Mouse (Mus musculus): ENCODE measurements around the gene Smad5. TPM values are rescaled to one million over a fixed set of nuclear protein-coding genes. Genes with fewer than 3 reads are reported as not detected.

Gene Smad5
- polyA plus RNA-seq (2015; fragmentation: Nextera tagmentation; extraction: Ambion mirVana), result 14.5 and 15.3 TPM in 2 replicates

DNA sequence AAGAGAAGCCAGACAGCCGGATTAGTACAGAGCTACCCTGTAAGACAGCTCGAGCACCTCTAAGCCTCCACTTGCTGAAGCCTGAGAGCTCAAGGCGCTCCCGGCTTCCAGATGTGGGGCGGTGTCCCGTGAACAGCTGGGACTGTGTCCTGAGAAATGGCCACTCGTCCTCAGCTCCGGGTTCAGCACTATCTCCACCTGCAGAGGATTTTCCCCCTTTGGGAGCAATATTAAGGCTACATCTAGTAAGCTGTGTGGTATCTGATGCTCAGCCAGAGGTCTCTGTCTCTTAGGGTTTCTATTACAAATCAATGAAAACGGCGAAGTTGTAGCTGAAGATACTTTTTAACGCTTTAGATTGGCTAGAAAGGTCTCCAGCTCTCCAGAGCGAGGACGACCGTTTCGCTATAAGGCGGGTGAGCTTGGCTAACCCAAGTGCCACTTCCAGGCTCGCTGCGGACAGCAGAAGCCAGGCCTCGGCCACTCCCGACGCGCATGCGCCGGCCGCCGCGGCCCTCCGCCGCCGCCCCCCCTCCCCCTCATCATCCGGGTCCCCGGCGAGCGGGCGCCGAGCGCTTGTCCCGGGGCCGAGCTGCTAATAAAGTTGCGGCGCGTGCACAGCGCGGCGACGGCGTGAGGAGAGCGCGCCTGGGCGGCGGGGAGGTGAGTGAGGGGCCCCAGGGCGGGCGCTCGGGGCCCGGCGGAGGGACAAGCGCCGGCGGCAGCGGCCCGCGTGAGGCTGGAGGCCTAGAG, at the start of gene Smad5:
Smad5 (plus strand) TSS at position 542 of the 753 bp plus-strand sequence.
- WGBS, result 4% methylated on average over 54 of the region's 62 CpGs
- no peaks in the 10 kb centered on the region for H3K36me3 ChIP-seq (ENCODE audit: control insufficient read depth, insufficient read depth, low read length)
- H3K27me3 ChIP-seq (replicated peaks; ENCODE audit: control insufficient read depth, insufficient read depth, low read length), result no peaks in the 10 kb centered on the region
- peak within 1 kb of the TSS; percentile 98 for H3K27ac ChIP-seq (ENCODE audit: low read length)
- H3K4me3 ChIP-seq (ENCODE audit: low read length), result peak within 1 kb of the TSS; percentile 72
- H3K9me3 ChIP-seq (ENCODE audit: control insufficient read depth, low read length), result no peaks in the 10 kb centered on the region
- peak within 1 kb of the TSS; percentile 63 for H3K4me2 ChIP-seq (ENCODE audit: low read depth, low read length)
- H3K9ac ChIP-seq (ENCODE audit: low read depth, low read length), result peak within 1 kb of the TSS; percentile 96
- ATAC-seq, result peak; percentile 85
- peaks cover 39% of the 10 kb centered on the region for H3K4me1 ChIP-seq (ENCODE audit: control insufficient read depth, insufficient read depth, low read length)

DNA sequence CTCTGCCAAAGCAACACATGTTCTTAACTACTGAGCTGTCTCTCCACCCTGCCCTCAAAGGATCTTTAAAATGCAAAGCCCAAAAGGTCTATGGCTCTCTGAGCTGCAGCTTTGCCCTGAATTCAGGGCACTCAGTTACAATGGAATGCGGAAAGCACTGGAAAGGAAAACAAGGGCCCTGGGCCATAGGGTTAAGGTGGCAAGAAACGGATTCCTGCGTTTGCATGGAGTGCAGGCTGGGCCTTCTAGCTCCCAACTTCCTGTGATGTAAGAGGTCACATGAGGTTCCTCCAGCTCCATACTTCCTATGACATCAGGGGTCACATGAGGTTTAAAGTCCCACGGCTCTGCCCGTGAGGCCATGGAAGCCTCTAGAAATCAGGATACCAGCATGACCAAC, 48.6 kb upstream of the Smad5 start:
- 87% methylated on average over 5 of the region's 5 CpGs for WGBS
- H3K27me3 ChIP-seq (replicated peaks; ENCODE audit: control insufficient read depth, insufficient read depth, low read length), result no peaks in the 10 kb centered on the region
- ATAC-seq, result no peak

DNA sequence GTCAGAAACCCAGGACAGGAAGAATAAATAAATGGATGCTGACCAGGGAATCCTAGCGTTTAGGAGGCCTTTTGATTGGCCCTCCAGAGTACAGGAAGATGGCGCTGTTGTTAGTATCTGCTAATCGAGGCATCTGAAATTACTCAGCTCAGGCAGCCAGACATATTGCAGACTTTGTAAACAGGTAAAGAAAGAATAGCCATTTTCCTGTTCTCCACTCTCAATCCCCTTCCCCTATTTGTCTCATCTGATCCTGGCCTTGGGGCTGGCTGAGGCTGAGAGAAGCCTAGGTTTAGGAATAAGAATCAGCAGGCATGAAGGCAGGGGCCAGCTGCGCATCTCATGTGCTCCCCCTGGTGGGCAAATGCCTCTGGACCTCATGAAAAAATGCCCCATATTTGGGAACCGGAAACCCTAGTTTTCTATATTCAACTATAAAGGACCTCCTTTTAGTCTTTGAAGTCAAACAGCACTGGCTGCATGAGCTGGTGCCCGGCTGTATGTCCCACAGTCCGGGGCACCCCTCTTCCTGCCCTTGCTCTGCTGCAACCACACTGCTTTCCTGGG, 44.8 kb upstream of the Smad5 start:
- ATAC-seq, result no peak
- H3K9ac ChIP-seq (ENCODE audit: low read depth, low read length), result no peak overlapping the region
- 34% methylated on average over 7 of the region's 7 CpGs for WGBS

More for the DNA sequence above, 48.6 kb upstream of the Smad5 start:
- Histone ChIP-seq H3K36me3 (ENCODE audit: control insufficient read depth, insufficient read depth, low read length) (no peaks in the 10 kb centered on the region), H3K9ac (ENCODE audit: low read depth, low read length) (no peak overlapping the region), H3K4me2 (ENCODE audit: low read depth, low read length) (no peak overlapping the region), H3K4me3 (ENCODE audit: low read length) (no peak overlapping the region), H3K27ac (ENCODE audit: low read length) (no peak overlapping the region), H3K4me1 (ENCODE audit: control insufficient read depth, insufficient read depth, low read length) (0 out of 2 replicates have a peak, but pooled peaks cover 4% of the 10 kb centered on the region), H3K9me3 (ENCODE audit: control insufficient read depth, low read length) (no peaks in the 10 kb centered on the region)

DNA sequence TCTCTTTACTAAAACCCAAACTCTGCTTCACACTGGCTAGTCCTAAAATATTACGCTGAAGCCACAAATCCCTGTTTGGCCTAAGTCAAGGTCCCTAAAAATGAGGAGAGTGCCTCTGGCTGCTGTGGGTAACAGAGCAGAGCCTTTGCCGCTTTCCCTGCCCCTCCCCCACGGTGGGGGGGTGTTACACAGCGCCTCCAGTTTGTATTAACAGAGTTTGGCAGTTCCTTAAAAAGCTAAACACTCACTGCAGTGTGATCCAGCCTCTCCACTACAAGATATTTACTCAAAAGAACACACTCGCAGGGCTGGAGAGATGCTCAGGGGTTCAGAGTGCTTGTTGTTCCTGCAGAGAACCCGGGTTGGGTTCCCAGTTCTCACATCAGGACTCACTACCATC, 43.9 kb upstream of the Smad5 start:
- WGBS, result 63% methylated on average over 6 of the region's 6 CpGs

More for the DNA sequence above, 44.8 kb upstream of the Smad5 start:
- Histone ChIP-seq H3K9me3 (ENCODE audit: control insufficient read depth, low read length) (0 out of 2 replicates have a peak, but pooled peaks cover 5% of the 10 kb centered on the region), H3K4me2 (ENCODE audit: low read depth, low read length) (no peak overlapping the region), H3K36me3 (ENCODE audit: control insufficient read depth, insufficient read depth, low read length) (no peaks in the 10 kb centered on the region), H3K4me1 (ENCODE audit: control insufficient read depth, insufficient read depth, low read length) (0 out of 2 replicates have a peak, but pooled peaks cover 4% of the 10 kb centered on the region), H3K4me3 (ENCODE audit: low read length) (no peak overlapping the region), H3K27ac (ENCODE audit: low read length) (0 out of 2 replicates have a peak overlapping the region, but pooled peaks have one; percentile 9), H3K27me3 (replicated peaks; ENCODE audit: control insufficient read depth, insufficient read depth, low read length) (no peaks in the 10 kb centered on the region)

DNA sequence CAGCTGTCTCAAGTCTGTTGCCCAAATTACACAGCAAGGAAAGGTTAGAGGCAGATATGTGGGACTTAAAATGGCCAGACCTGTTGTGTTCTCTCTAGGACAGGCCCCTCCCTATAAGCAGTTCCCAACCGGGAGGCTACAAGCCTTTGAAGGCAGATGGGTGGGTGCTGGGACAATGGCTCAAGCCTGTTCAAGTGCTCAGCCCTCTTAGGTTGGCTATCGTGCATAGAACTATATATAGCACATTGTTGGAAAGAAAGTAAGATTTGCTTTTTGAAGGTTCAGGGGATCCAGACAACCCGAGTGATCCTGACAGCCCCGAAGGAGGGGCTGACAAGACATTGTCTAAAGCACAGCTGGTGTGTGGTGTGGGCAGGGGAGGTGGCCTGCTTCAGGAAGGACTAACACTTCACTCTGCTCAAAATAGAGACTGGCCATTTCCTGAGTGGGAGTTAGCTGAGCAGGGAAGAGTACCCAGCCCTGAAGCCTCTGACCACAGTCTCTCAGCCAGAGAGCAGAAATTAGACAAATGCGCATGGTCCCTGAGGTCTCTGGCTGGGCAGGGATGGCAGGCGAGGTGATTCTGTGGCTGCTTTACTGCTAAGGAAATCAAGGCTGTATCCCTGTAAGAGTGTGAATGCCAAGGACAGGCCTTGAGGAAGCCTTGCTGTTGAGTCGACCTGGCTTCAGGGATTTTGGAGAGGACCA, 40.7 kb upstream of the Smad5 start:
- H3K9ac ChIP-seq (ENCODE audit: low read depth, low read length), result no peak overlapping the region
- H3K27me3 ChIP-seq (replicated peaks; ENCODE audit: control insufficient read depth, insufficient read depth, low read length), result no peaks in the 10 kb centered on the region
- ATAC-seq, result peak; percentile 21; the same call in 1 of the 2 replicates
- H3K36me3 ChIP-seq (ENCODE audit: control insufficient read depth, insufficient read depth, low read length), result no peaks in the 10 kb centered on the region
- no peaks in the 10 kb centered on the region for H3K4me1 ChIP-seq (ENCODE audit: control insufficient read depth, insufficient read depth, low read length)
- peak overlapping the region; percentile 51; the same call in 1 of the 2 replicates for H3K27ac ChIP-seq (ENCODE audit: low read length)
- no peak overlapping the region for H3K4me2 ChIP-seq (ENCODE audit: low read depth, low read length)
- H3K4me3 ChIP-seq (ENCODE audit: low read length), result no peak overlapping the region
- WGBS, result 50% methylated on average over 7 of the region's 7 CpGs
- H3K9me3 ChIP-seq (ENCODE audit: control insufficient read depth, low read length), result 0 out of 2 replicates have a peak, but pooled peaks cover 5% of the 10 kb centered on the region

More for the DNA sequence above, 43.9 kb upstream of the Smad5 start:
- Histone ChIP-seq H3K27ac (ENCODE audit: low read length) (no peak overlapping the region), H3K4me3 (ENCODE audit: low read length) (no peak overlapping the region), H3K27me3 (replicated peaks; ENCODE audit: control insufficient read depth, insufficient read depth, low read length) (no peaks in the 10 kb centered on the region), H3K4me2 (ENCODE audit: low read depth, low read length) (no peak overlapping the region), H3K9ac (ENCODE audit: low read depth, low read length) (no peak overlapping the region), H3K4me1 (ENCODE audit: control insufficient read depth, insufficient read depth, low read length) (0 out of 2 replicates have a peak, but pooled peaks cover 2% of the 10 kb centered on the region), H3K36me3 (ENCODE audit: control insufficient read depth, insufficient read depth, low read length) (no peaks in the 10 kb centered on the region), H3K9me3 (ENCODE audit: control insufficient read depth, low read length) (0 out of 2 replicates have a peak, but pooled peaks cover 5% of the 10 kb centered on the region)
- no peak for ATAC-seq

DNA sequence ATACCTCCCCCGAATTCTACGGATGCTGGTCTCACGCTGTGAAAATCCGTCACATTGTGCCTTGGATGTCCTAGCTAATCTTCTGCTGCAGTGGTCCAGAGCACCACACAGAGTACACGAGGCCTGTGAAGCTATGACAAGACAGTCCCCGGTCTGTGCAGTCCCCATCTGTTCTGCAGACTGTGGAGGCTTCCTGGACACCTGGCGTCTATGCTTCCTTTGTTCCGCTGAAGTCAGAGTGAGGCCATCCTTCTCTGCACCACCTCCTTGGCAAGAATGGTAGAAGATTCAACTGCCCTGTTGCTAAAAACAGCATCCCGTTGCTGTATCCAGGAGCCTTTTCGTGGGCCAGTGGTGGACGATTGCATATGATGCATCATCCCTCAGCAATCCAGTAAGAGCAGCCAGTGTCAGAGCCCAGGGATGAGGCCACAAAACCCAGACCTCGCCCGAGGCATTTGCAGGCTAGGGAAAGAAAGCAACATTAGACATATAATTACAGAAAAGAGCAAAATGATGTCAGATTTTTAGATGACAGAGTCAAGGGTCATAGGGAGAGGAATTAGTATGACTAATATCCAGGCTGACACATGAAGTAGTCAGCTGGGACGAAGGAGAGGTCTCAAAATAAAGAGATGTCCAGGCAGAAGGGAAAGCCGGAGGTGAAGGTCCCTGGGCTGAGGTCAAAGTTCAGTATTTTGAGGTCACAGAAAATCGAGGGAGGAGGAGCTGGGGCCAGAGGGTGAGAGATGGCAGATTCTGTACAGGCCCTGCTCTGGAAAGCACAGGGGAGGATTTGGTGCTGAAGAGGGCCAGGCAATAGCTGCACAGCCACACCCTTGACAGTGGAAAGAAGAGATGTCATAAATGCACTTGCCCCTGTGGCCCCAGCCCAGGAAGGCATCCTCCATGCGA, 38.3 kb upstream of the Smad5 start:
- no peaks in the 10 kb centered on the region for H3K4me1 ChIP-seq (ENCODE audit: control insufficient read depth, insufficient read depth, low read length)
- no peaks in the 10 kb centered on the region for H3K27me3 ChIP-seq (replicated peaks; ENCODE audit: control insufficient read depth, insufficient read depth, low read length)
- H3K27ac ChIP-seq (ENCODE audit: low read length), result no peak overlapping the region
- ATAC-seq, result no peak
- no peak overlapping the region for H3K4me3 ChIP-seq (ENCODE audit: low read length)
- no peaks in the 10 kb centered on the region for H3K36me3 ChIP-seq (ENCODE audit: control insufficient read depth, insufficient read depth, low read length)
- H3K9me3 ChIP-seq (ENCODE audit: control insufficient read depth, low read length), result 0 out of 2 replicates have a peak, but pooled peaks cover 2% of the 10 kb centered on the region
- 66% methylated on average over 17 of the region's 17 CpGs for WGBS
- H3K4me2 ChIP-seq (ENCODE audit: low read depth, low read length), result no peak overlapping the region
- H3K9ac ChIP-seq (ENCODE audit: low read depth, low read length), result no peak overlapping the region

DNA sequence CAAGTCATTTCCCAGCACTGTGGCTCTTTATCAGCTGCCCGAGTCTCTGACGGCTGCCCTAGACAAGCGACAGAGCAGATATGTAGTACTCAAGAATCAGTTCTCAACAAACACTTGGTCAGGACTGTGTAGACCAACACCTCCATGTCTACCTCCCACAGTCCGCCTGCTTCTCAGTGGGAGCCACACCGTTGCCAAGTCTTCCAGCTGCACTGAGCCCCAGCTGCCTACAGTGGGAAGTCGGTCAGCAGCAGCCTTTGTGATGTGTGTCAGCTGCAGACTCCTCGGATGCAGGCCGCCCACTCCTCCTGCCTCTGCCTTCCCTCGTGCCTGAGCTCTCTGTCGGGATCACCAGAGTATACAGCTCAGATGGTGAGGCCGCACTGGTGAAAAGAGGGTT, 31.6 kb upstream of the Smad5 start:
- H3K36me3 ChIP-seq (ENCODE audit: control insufficient read depth, insufficient read depth, low read length), result no peaks in the 10 kb centered on the region
- no peak overlapping the region for H3K4me2 ChIP-seq (ENCODE audit: low read depth, low read length)
- ATAC-seq, result peak; percentile 36
- no peak overlapping the region for H3K27ac ChIP-seq (ENCODE audit: low read length)
- no peaks in the 10 kb centered on the region for H3K27me3 ChIP-seq (replicated peaks; ENCODE audit: control insufficient read depth, insufficient read depth, low read length)
- H3K4me3 ChIP-seq (ENCODE audit: low read length), result no peak overlapping the region
- H3K4me1 ChIP-seq (ENCODE audit: control insufficient read depth, insufficient read depth, low read length), result 0 out of 2 replicates have a peak, but pooled peaks cover 4% of the 10 kb centered on the region
- H3K9me3 ChIP-seq (ENCODE audit: control insufficient read depth, low read length), result no peaks in the 10 kb centered on the region
- no peak overlapping the region for H3K9ac ChIP-seq (ENCODE audit: low read depth, low read length)
- WGBS, result 57% methylated on average over 11 of the region's 11 CpGs

DNA sequence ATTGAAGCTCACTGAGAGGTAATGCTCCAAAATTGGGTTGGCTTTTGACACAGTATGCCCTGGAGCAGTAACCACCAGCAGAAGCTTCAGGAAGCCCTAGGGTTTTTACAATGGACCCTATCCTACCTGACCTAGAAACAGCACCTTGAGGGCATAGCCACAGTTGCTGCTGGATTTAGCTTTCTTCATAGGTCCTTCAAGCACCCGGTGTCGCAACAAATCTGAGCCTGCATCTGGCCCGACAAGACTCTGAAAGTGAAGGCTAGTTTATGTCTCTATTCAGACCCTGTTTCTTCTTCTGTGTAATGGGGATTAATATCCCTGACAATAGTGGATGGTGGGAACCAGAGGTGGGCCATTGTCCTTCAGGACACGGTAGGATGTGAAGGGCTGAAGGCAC, 25.1 kb upstream of the Smad5 start:
- Histone ChIP-seq H3K27me3 (replicated peaks; ENCODE audit: control insufficient read depth, insufficient read depth, low read length) (no peaks in the 10 kb centered on the region), H3K27ac (ENCODE audit: low read length) (peak overlapping the region; percentile 31; the same call in 1 of the 2 replicates), H3K9me3 (ENCODE audit: control insufficient read depth, low read length) (no peaks in the 10 kb centered on the region), H3K36me3 (ENCODE audit: control insufficient read depth, insufficient read depth, low read length) (no peaks in the 10 kb centered on the region), H3K4me2 (ENCODE audit: low read depth, low read length) (no peak overlapping the region), H3K9ac (ENCODE audit: low read depth, low read length) (no peak overlapping the region), H3K4me3 (ENCODE audit: low read length) (no peak overlapping the region), H3K4me1 (ENCODE audit: control insufficient read depth, insufficient read depth, low read length) (peaks cover 25% of the 10 kb centered on the region)
- no peak; the same call in 1 of the 2 replicates for ATAC-seq
- 75% methylated on average over 4 of the region's 4 CpGs for WGBS
